Mouse (Mus musculus) CH12.LX (cell line): ENCODE data around the gene Srrm1. TPM values are rescaled to one million over a fixed set of nuclear protein-coding genes. Genes with fewer than 3 reads are reported as not detected.

Experiments
- DNase-seq: peaks from one replicate; pipeline ENCODE4 v3.0.0-alpha.2; 2013; ENCODE audit errors: extremely low read depth
- H3K27ac ChIP-seq: 2 replicates; pipeline ENCODE4 v1.5.1; 2012; ENCODE audit warnings: low read depth, mild to moderate bottlenecking, control low read depth, moderate library complexity; ENCODE audit not compliant: insufficient read depth
- H3K27me3 ChIP-seq: replicated peaks from 2 replicates; pipeline ENCODE3; 2012; ENCODE audit warnings: inconsistent platforms
- H3K36me3 ChIP-seq, 2 experiments: replicated peaks in 1 of 2; 2 replicates each; pipeline versions ENCODE3 to v1.6.1; 2012; ENCODE audit warnings: inconsistent platforms in 1 of 2, low read length in 1 of 2, mild to moderate bottlenecking in 1 of 2, mixed read lengths in 1 of 2, moderate library complexity in 1 of 2; ENCODE audit not compliant: control insufficient read depth in 1 of 2, insufficient read depth in 1 of 2
- H3K4me1 ChIP-seq, 2 experiments: 2 replicates each; pipeline ENCODE4 v1.6.1; 2012; ENCODE audit warnings: inconsistent platforms in 1 of 2, moderate library complexity in 1 of 2; ENCODE audit not compliant: insufficient read depth in 2 of 2, control insufficient read depth in 1 of 2
- H3K4me2 ChIP-seq: 2 replicates; pipeline ENCODE4 v1.6.1; 2012; ENCODE audit warnings: low read depth, mild to moderate bottlenecking, control low read depth; ENCODE audit not compliant: poor library complexity, insufficient read depth, severe bottlenecking
- H3K4me3 ChIP-seq, 3 experiments: fragments of 150-350 bp in 1 of 3; sonication (generic) in 1 of 3; replicated peaks in 1 of 3; 2 replicates each; pipeline versions ENCODE3 to v1.5.1; 2011 to 2012; ENCODE audit warnings: low read depth in 2 of 3, low read length in 2 of 3, mild to moderate bottlenecking in 2 of 3, moderate library complexity in 2 of 3, control low read depth in 1 of 3, improper control_type of control experiment in 1 of 3, inconsistent platforms in 1 of 3, mixed read lengths in 1 of 3; ENCODE audit not compliant: poor library complexity in 1 of 3
- H3K79me2 ChIP-seq: replicated peaks from 2 replicates; pipeline ENCODE4 v1.6.1; 2012; ENCODE audit warnings: mild to moderate bottlenecking, moderate library complexity; ENCODE audit not compliant: control insufficient read depth, poor library complexity, insufficient read depth, severe bottlenecking; ENCODE audit errors: extremely low read depth
- H3K9ac ChIP-seq: 2 replicates; pipeline ENCODE4 v1.6.1; 2012; ENCODE audit warnings: low read depth, mild to moderate bottlenecking, control low read depth, moderate library complexity; ENCODE audit not compliant: insufficient read depth
- H3K9me3 ChIP-seq: replicated peaks from 2 replicates; pipeline ENCODE3; 2012; ENCODE audit warnings: low read length, inconsistent platforms, mixed read lengths
- CHD2 ChIP-seq: IDR thresholded peaks from 2 replicates; pipeline ENCODE4 v1.6.1; 2011; ENCODE audit warnings: low read length, improper control_type of control experiment
- CTCF ChIP-seq, 2 experiments: IDR thresholded peaks in 1 of 2; conservative IDR thresholded peaks in 1 of 2; 2 replicates each; pipeline ENCODE4 v1.5.1; 2011 to 2012; ENCODE audit warnings: low read depth in 2 of 2, low read length in 2 of 2, improper control_type of control experiment in 1 of 2, inconsistent platforms in 1 of 2, mild to moderate bottlenecking in 1 of 2, moderate library complexity in 1 of 2
- E2F4 ChIP-seq: IDR thresholded peaks from 2 replicates; pipeline ENCODE4 v1.6.1; 2011; ENCODE audit warnings: low read depth, low read length, improper control_type of control experiment; ENCODE audit not compliant: insufficient replicate concordance
- ELF1 ChIP-seq: IDR thresholded peaks from 2 replicates; pipeline ENCODE4 v1.6.1; 2014; ENCODE audit warnings: low read depth, mild to moderate bottlenecking, inconsistent platforms, low read length, improper control_type of control experiment
- GABPA ChIP-seq: IDR thresholded peaks from 2 replicates; pipeline ENCODE4 v1.6.1; 2012; ENCODE audit warnings: low read depth, low read length, improper control_type of control experiment, inconsistent platforms; ENCODE audit not compliant: insufficient replicate concordance
- HCFC1 ChIP-seq: IDR thresholded peaks from 2 replicates; pipeline ENCODE4 v1.6.1; 2012; ENCODE audit warnings: low read depth, mild to moderate bottlenecking, inconsistent platforms, low read length, improper control_type of control experiment
- IRF4 ChIP-seq: IDR thresholded peaks from 2 replicates; pipeline ENCODE4 v1.6.1; 2014; ENCODE audit warnings: low read depth, mild to moderate bottlenecking, inconsistent platforms, low read length, improper control_type of control experiment
- JUND ChIP-seq: conservative IDR thresholded peaks from 2 replicates; pipeline ENCODE4 v1.6.1; 2011; ENCODE audit warnings: low read depth, low read length, improper control_type of control experiment
- KAT2A ChIP-seq: IDR thresholded peaks from 2 replicates; pipeline ENCODE4 v1.6.1; 2012; ENCODE audit warnings: low read length, improper control_type of control experiment, inconsistent platforms; ENCODE audit not compliant: insufficient replicate concordance
- MAX ChIP-seq: IDR thresholded peaks from 2 replicates; pipeline ENCODE4 v1.6.1; 2011; ENCODE audit warnings: low read length, improper control_type of control experiment
- MAZ ChIP-seq: IDR thresholded peaks from 2 replicates; pipeline ENCODE4 v1.6.1; 2012; ENCODE audit warnings: low read depth, mild to moderate bottlenecking, inconsistent platforms, low read length, improper control_type of control experiment, moderate library complexity
- MYC ChIP-seq: IDR thresholded peaks from 2 replicates; pipeline ENCODE4 v1.6.1; 2011; ENCODE audit warnings: low read depth, mild to moderate bottlenecking, improper control_type of control experiment, low read length
- NRF1 ChIP-seq: IDR thresholded peaks from 2 replicates; pipeline ENCODE4 v1.6.1; 2014; ENCODE audit warnings: low read depth, mild to moderate bottlenecking, inconsistent platforms, low read length, improper control_type of control experiment, moderate library complexity
- POLR2AphosphoS2 ChIP-seq: IDR thresholded peaks from 2 replicates; pipeline ENCODE4 v1.6.1; 2011; ENCODE audit warnings: low read depth, low read length, improper control_type of control experiment
- SIN3A ChIP-seq: IDR thresholded peaks from 2 replicates; pipeline ENCODE4 v1.6.1; 2012; ENCODE audit warnings: low read length, improper control_type of control experiment, inconsistent platforms
- USF2 ChIP-seq: conservative IDR thresholded peaks from 2 replicates; pipeline ENCODE4 v1.6.1; 2011; ENCODE audit warnings: low read depth, low read length, improper control_type of control experiment
- ZNF384 ChIP-seq: IDR thresholded peaks from 2 replicates; pipeline ENCODE4 v1.6.1; 2012; ENCODE audit warnings: low read depth, low read length, improper control_type of control experiment, inconsistent platforms
- dilution Hi-C: fragments of 300-500 bp; cut with MboI; formaldehyde crosslinking; loops from 2 replicates; pipeline ENCODE4 v1.14.3; 2020; ENCODE audit warnings: low sequenced_read_pairs; ENCODE audit not compliant: extremely low pct_unique_long_range_greater_than_20kb, extremely low pct_ligation_motif_present
- in situ Hi-C: fragments of 300-500 bp; cut with MboI; formaldehyde crosslinking; loops from 3 replicates; pipeline ENCODE4 v1.14.3; 2019; ENCODE audit warnings: low sequenced_read_pairs, low pct_ligation_motif_present, low pct_unique_long_range_greater_than_20kb, mixed read lengths
- polyA plus RNA-seq: library from polyadenylated mRNA; unstranded; fragments of >175 nt; gene quantifications from 2 replicates; pipeline ENCODE4 v1.2.1, GENCODE M21; 2012; ENCODE audit warnings: low read depth; ENCODE audit not compliant: insufficient read length
- total RNA-seq, 2 experiments: library from RNA; depleted of rRNA; stranded (reverse); fragments of 300-350 nt in 1 of 2; fragments of >200 nt in 1 of 2; gene quantifications; 2 replicates each; pipeline ENCODE4 v1.2.3; 2012 to 2014

Srrm1 gene
- total and polyA plus RNA-seq, 3 experiments: 14.2 to 180 (median 23.6) TPM

GRCm38 (mm10) chr4:135306533-135306932 is 46.6 kb downstream of the Srrm1 start:
- H3K9me3 ChIP-seq: peaks cover 2% of the 10 kb centered on the region
- in situ Hi-C loops (no loop called here), dilution Hi-C loops (no loop called here)
- no peak overlapping the region for H3K4me3 ChIP-seq
- H3K27ac ChIP-seq: no peak overlapping the region
- DNase-seq: no peak
- no peak overlapping the region for H3K9ac ChIP-seq
- no peak for TF ChIP-seq CHD2
- no peak for TF ChIP-seq ELF1
- TF ChIP-seq MYC: no peak
- no peak for TF ChIP-seq E2F4
- TF ChIP-seq USF2: no peak
- TF ChIP-seq JUND: no peak
- TF ChIP-seq MAZ: no peak
- TF ChIP-seq HCFC1: no peak
- TF ChIP-seq MAX: no peak
- no peak for TF ChIP-seq GABPA
- no peak for TF ChIP-seq NRF1
- no peak for TF ChIP-seq SIN3A
- TF ChIP-seq KAT2A: no peak
- H3K79me2 ChIP-seq: no peaks in the 10 kb centered on the region
- no peaks in the 10 kb centered on the region for H3K27me3 ChIP-seq
- H3K36me3 ChIP-seq: no peaks in the 10 kb centered on the region
- peaks cover 16 to 42% of the 10 kb centered on the region in 2 experiments for H3K4me1 ChIP-seq
- no peak overlapping the region for H3K4me2 ChIP-seq

GRCm38 (mm10) chr4:135302261-135302660 is 50.9 kb downstream of the Srrm1 start:
- in situ Hi-C loops: no loop called here

More at GRCm38 (mm10) chr4:135302261-135302660, 50.9 kb downstream of the Srrm1 start:
- dilution Hi-C loops: no loop called here
- DNase-seq: no peak
- H3K79me2 ChIP-seq: no peaks in the 10 kb centered on the region
- no peaks in the 10 kb centered on the region for H3K36me3 ChIP-seq
- peaks cover 11% of the 10 kb centered on the region for H3K9me3 ChIP-seq
- no peak overlapping the region for H3K4me3 ChIP-seq
- H3K9ac ChIP-seq: no peak overlapping the region
- H3K4me1 ChIP-seq: peaks cover 7 to 11% of the 10 kb centered on the region in 2 experiments
- no peak overlapping the region for H3K27ac ChIP-seq
- TF ChIP-seq IRF4 (no peak), ZNF384 (no peak), POLR2AphosphoS2 (no peak), MAZ (no peak), JUND (no peak), CTCF (conservative IDR thresholded peaks at IDR 0.05 in 1 of 2, IDR thresholded peaks at IDR 0.05 in 1 of 2; ENCODE audit: low read depth in 2 of 2, low read length in 2 of 2) (no peak)
- no peak overlapping the region for H3K4me2 ChIP-seq
- no peaks in the 10 kb centered on the region for H3K27me3 ChIP-seq
